Mouse (Mus musculus) ES-E14 (cell line): ENCODE data around the gene Musk.

Experiments used
- MAFK ChIP-seq: IDR thresholded peaks from 2 replicates; pipeline ENCODE4 v1.6.1; 2014; ENCODE audit warnings: mild to moderate bottlenecking, low read depth, low read length, inconsistent platforms; ENCODE audit not compliant: insufficient read depth
- ZNF384 ChIP-seq: IDR thresholded peaks from 2 replicates; pipeline ENCODE4 v1.6.1; 2012; ENCODE audit warnings: low read depth, low read length, inconsistent platforms

DNA sequence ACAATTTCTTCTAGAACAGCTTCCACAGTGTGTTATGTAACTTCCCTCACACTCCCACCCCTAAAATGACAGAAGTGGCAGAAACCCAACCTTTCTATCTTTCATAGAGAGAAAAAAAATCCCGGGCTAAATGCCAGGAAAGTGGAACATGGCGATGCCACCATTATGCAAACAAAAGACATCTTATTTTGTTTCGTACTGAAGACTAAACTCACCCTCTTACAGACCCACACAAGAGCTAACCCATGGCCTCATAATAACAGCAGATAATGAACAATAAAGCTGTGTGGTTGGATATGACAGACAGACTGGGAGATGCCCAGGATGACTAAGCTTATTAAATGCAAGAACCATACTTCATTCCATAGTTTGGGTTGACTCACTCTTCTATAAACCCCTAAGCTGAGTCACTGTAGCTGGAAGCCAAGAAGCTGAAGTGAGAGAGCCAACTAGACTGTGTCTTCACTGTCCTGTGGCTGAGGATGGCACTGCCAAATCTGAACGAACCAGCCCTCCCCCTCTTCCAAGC, 116.3 kb downstream of the Musk start:
- no peak for TF ChIP-seq ZNF384
- TF ChIP-seq MAFK, result no peak
